In the genomic region with DNA sequence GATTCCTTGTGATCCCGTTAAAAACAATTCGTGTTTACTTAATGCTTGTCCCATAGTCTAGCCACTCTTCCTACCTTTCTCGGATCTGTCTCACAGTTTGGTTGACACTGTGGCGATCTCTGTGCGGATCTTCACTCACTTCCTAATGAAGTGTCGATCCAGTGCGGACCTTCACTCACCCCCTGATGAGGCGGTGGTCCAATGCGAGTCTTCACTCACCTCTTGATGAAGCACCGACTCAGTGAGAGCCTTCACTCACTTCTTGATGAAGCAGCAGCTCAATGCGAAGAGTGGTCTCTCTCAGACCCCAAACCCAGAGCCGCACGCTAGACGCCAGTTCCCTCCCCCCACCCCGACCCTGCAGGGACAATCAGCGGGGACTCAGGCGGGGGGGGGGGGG, we compare ENCODE assay signal across 39 mouse cellular contexts. TPM values are rescaled to one million over a fixed set of nuclear protein-coding genes. Genes with fewer than 3 reads are reported as not detected.
"Had no signal": no experiment of that assay in that cellular context is flagged by ENCODE, and none has a peak within 500 bp of the region (broad histone marks: within the 10 kb centered on the region; RNA-seq: fewer than 3 reads in every experiment).

No protein-coding gene starts in this region.

- H3K4me2 ChIP-seq: heart, embryonic 13.5 days; heart, embryonic 15.5 days; hindbrain, embryonic 13.5 days; hindbrain, embryonic 15.5 days; kidney, embryonic 15.5 days; limb, embryonic 12.5 days; liver, embryonic 12.5 days had no signal

- H3K4me1 ChIP-seq: hindbrain, embryonic 13.5 days; hindbrain, embryonic 15.5 days; kidney, embryonic 15.5 days; limb, embryonic 12.5 days; liver, embryonic 12.5 days had no signal

- H3K9ac ChIP-seq: heart, embryonic 13.5 days; heart, embryonic 15.5 days; hindbrain, embryonic 13.5 days; hindbrain, embryonic 15.5 days; kidney, embryonic 15.5 days; limb, embryonic 12.5 days; liver, embryonic 12.5 days; liver, embryonic 14.5 days had no signal

- H3K27ac ChIP-seq: heart, embryonic 13.5 days; heart, embryonic 15.5 days; hindbrain, embryonic 13.5 days; hindbrain, embryonic 15.5 days; hindbrain, postnatal 0 days; kidney, embryonic 15.5 days; kidney, postnatal 0 days; limb, embryonic 12.5 days; liver, embryonic 12.5 days; liver, embryonic 14.5 days had no signal

- ATAC-seq: forebrain, embryonic 16.5 days; hindbrain, postnatal 0 days; intestine, embryonic 16.5 days; liver, embryonic 12.5 days had no signal

- H3K9me3 ChIP-seq: heart, embryonic 15.5 days; hindbrain, embryonic 13.5 days; hindbrain, embryonic 15.5 days; kidney, embryonic 15.5 days; liver, embryonic 12.5 days had no signal

- H3K36me3 ChIP-seq: hindbrain, embryonic 13.5 days; hindbrain, embryonic 15.5 days; kidney, embryonic 15.5 days; limb, embryonic 12.5 days; liver, embryonic 12.5 days had no signal

- H3K27me3 ChIP-seq: heart, embryonic 15.5 days; hindbrain, embryonic 15.5 days had no signal

- DNase-seq: gastrocnemius, postnatal 14 days; gastrocnemius, postnatal 36 days; heart, adult 18-20 months; heart, postnatal 14 days; heart, postnatal 36 days; kidney, adult 11 months; kidney, adult 2 months; kidney, adult 9 months; kidney, postnatal 14 days; kidney, postnatal 36 days; layer of hippocampus, adult 9-11 months; layer of hippocampus, postnatal 36 days; left cerebral cortex, postnatal 4 days; liver had no signal

- H3K4me3 ChIP-seq: heart, embryonic 13.5 days; heart, embryonic 15.5 days; hindbrain, embryonic 13.5 days; hindbrain, embryonic 15.5 days; kidney, embryonic 15.5 days; limb, embryonic 12.5 days; liver, embryonic 12.5 days had no signal

RNA-seq across cellular contexts. Expression of gene Nkx2-5, which starts 18.7 kb away (rescaled TPM):
- total RNA-seq: gastrocnemius, adult 18-20 months; gastrocnemius, adult 8-10 months; gastrocnemius, postnatal 14 days; gastrocnemius, postnatal 36 days; hematopoietic stem cell, adult 5-6 weeks; hindbrain, postnatal 0 days; layer of hippocampus, adult 18-20 months; layer of hippocampus, adult 8-10 months; layer of hippocampus, postnatal 14 days; layer of hippocampus, postnatal 36 days; left cerebral cortex, adult 18-20 months; left cerebral cortex, adult 8-10 months; left cerebral cortex, postnatal 10 days; left cerebral cortex, postnatal 25 days; left cerebral cortex, postnatal 4 days had no signal
- polyA plus RNA-seq: forebrain, embryonic 16.5 days; gonadal fat pad, adult 2 months; hindbrain, embryonic 11.5 days; hindbrain, postnatal 0 days; kidney, adult 2 months; kidney, embryonic 15.5 days; kidney, postnatal 0 days; large intestine, adult 2 months; limb, embryonic 12.5 days; liver, embryonic 14.5 days had no signal
